Mouse (Mus musculus) erythroblast, embryonic 14.5 days (primary cell): Measurements from ENCODE around the gene Nox1. TPM values are rescaled to one million over a fixed set of nuclear protein-coding genes. Genes with fewer than 3 reads are reported as not detected.

Experiments
- H3K27me3 ChIP-seq: 2 replicates; pipeline ENCODE4 v1.6.1; 2012; ENCODE audit warnings: inconsistent platforms; ENCODE audit not compliant: control insufficient read depth
- H3K36me3 ChIP-seq: 2 replicates; pipeline ENCODE4 v1.6.1; 2012; ENCODE audit warnings: mild to moderate bottlenecking, inconsistent platforms; ENCODE audit not compliant: control insufficient read depth
- H3K4me1 ChIP-seq: 2 replicates; pipeline ENCODE4 v1.6.1; 2012; ENCODE audit warnings: inconsistent platforms; ENCODE audit not compliant: control insufficient read depth
- H3K4me3 ChIP-seq: replicated peaks from 2 replicates; pipeline ENCODE3; 2012; ENCODE audit warnings: moderate library complexity, mild to moderate bottlenecking, inconsistent platforms
- H3K9me3 ChIP-seq: 2 replicates; pipeline ENCODE4 v1.6.1; 2012; ENCODE audit warnings: low read length, inconsistent platforms, mixed read lengths; ENCODE audit not compliant: control insufficient read depth
- GATA1 ChIP-seq: IDR thresholded peaks from 2 replicates; pipeline ENCODE4 v1.6.1; 2012; ENCODE audit warnings: low read length, inconsistent platforms, mixed read lengths
- TAL1 ChIP-seq: IDR thresholded peaks from 3 replicates; pipeline ENCODE4 v1.6.1; 2012; ENCODE audit warnings: low read length, inconsistent platforms, mixed read lengths
- polyA plus RNA-seq: library from polyadenylated mRNA; stranded (reverse); fragments of >175 nt; gene quantifications from 2 replicates; pipeline ENCODE4 v1.2.3, GENCODE M21; 2012

Nox1 gene
- polyA plus RNA-seq, 1 experiment = not detected

DNA sequence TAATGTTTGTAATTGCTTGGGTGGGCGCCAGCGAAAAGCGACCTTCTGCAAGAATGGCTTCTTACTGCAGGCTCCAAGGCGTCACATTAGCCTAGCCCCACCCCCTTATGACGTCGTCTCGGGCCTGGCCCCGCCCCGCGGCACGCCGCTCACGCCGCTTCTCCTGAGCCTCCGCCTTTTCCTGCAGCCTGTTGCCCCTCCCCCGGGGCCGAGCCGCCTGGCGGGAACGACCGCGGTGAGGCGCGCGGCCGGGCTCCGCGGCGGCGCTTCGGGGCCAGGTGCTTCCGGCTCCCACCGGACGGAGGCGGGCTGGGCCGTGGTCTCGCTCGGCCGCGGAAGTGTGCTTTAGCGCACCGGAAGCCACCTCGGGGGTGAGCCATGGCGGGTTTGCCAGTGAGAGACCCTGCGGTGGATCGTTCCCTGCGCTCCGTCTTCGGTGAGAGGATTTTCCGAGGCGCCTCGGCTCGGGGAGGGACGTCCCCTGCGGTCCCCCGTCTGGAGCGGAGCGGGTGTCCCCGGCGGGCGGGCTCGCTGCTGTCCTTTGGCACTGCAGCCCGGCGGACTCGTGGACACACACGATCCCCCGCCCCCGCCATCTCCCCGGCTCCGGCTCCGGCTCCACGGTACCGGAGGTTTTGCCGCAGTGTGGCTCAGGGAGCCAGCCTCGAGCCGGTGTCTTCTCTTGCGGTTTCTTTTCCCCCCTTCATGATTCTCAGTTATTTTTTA, 162.6 kb downstream of the Nox1 start, which contains the start of gene Cstf2:
Gene Cstf2 (plus strand): TSS at position 201 of the 726 bp plus-strand sequence.
- no peaks in the 10 kb centered on the region; the same call in 1 of the 2 replicates for H3K27me3 ChIP-seq
- H3K9me3 ChIP-seq = peaks cover 6% of the 10 kb centered on the region
- H3K36me3 ChIP-seq = peaks cover 32% of the 10 kb centered on the region
- no peak for TF ChIP-seq TAL1
- no peak for TF ChIP-seq GATA1
- peaks cover 3% of the 10 kb centered on the region; the same call in 1 of the 2 replicates for H3K4me1 ChIP-seq
- peak within 1 kb of the TSS; percentile 83 for H3K4me3 ChIP-seq

DNA sequence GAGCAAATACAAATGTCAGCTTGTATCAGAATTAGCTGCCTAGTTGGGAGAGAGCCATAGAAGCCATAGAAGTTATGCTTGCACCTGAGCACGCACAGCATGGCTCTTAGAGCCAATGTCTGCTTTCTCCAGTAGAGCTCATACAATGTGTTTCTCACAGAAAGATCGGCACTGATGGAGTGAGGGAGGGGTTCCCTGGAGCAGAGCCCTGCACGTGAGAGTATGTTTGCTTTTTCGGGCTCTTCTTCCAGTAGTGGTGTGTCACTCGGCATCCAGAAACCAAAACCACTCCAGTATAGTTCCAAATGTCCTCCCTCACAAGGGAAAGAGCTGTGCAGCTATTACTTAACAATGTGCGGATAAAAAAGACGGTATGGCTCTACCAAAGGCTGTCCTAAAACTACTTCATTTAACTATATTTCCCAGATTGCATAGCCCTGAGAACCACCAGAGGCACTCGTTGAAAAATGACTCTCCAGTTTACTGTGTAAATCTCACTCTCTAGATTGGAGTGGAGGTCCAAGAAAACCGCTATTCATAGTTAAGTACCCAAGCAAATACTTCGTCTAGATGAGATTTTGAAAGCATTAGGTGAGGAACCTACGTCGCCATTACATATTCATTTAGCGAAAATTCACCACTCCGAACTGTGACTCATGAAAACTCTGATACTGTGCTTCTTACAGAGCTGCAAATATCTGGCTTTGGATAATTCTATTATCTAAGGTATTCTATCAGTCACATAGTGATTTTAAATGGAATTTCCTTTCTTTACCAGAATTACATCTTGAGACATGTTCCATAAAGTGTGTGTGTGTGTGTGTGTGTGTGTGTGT, 163.5 kb downstream of the Nox1 start:
- Histone ChIP-seq H3K4me3 (peak overlapping the region; percentile 83), H3K27me3 (no peaks in the 10 kb centered on the region; the same call in 1 of the 2 replicates), H3K36me3 (peaks cover 25% of the 10 kb centered on the region), H3K4me1 (peaks cover 3% of the 10 kb centered on the region; the same call in 1 of the 2 replicates), H3K9me3 (peaks cover 6% of the 10 kb centered on the region)
- TF ChIP-seq GATA1 (no peak), TAL1 (no peak)

- H3K27me3 ChIP-seq = no peaks in the 10 kb centered on the region; the same call in 1 of the 2 replicates
Measured at GRCm38 (mm10) chrX:134056897-134057296, 164.9 kb downstream of the Nox1 start.

GRCm38 (mm10) chrX:134048994-134049393, 172.8 kb downstream of the Nox1 start:
- Histone ChIP-seq H3K36me3 (no peaks in the 10 kb centered on the region), H3K27me3 (no peaks in the 10 kb centered on the region), H3K9me3 (no peaks in the 10 kb centered on the region), H3K4me1 (no peaks in the 10 kb centered on the region), H3K4me3 (no peak overlapping the region)
- TF ChIP-seq TAL1 = no peak
- no peak for TF ChIP-seq GATA1

More at GRCm38 (mm10) chrX:134056897-134057296, 164.9 kb downstream of the Nox1 start:
- Histone ChIP-seq H3K4me1 (peaks cover 3% of the 10 kb centered on the region; the same call in 1 of the 2 replicates), H3K4me3 (no peak overlapping the region), H3K36me3 (peaks cover 12% of the 10 kb centered on the region), H3K9me3 (peaks cover 6% of the 10 kb centered on the region)
- TF ChIP-seq TAL1 (no peak), GATA1 (no peak)

Other genes with a start within 250 kb of the Nox1 start
- not detected in 2 replicates for gene Sytl4, start 240.1 kb downstream of the Nox1 start, polyA plus RNA-seq
- 1.1 and 1.3 TPM in 2 replicates for gene Cstf2, start 162.8 kb downstream of the Nox1 start, polyA plus RNA-seq
- gene Xkrx, start 59.9 kb downstream of the Nox1 start, polyA plus RNA-seq = 0.01 TPM in 1 of 2 replicates, not detected in the other
- gene Arl13a, start 34.5 kb downstream of the Nox1 start, polyA plus RNA-seq = not detected in 2 replicates
- 0.06 and 0.20 TPM in 2 replicates for gene Trmt2b, start 55.0 kb upstream of the Nox1 start, polyA plus RNA-seq
- not detected in 2 replicates for gene Tmem35a, start 73.3 kb upstream of the Nox1 start, polyA plus RNA-seq
- gene Cenpi, start 86.1 kb upstream of the Nox1 start, polyA plus RNA-seq = 0.13 and 0.37 TPM in 2 replicates
- 0.02 and 0.04 TPM in 2 replicates for gene Drp2, start 182.6 kb upstream of the Nox1 start, polyA plus RNA-seq